Mouse (Mus musculus): Measurements from ENCODE around the gene Prokr2. TPM values are rescaled to one million over a fixed set of nuclear protein-coding genes. Genes with fewer than 3 reads are reported as not detected.
A peak's percentile ranks its signal among the peaks of the same experiment; 100 is the strongest.
"Not testable (repeated sequence)": the region's sequence is repeated elsewhere in the genome, so short reads cannot be mapped to it uniquely, and the experiment has no call there.

Prokr2 gene
- total RNA-seq, 4 experiments from 2014 or later: 1.4 to 2.8 (median 2.0) TPM

GRCm38 (mm10) chr2:132340350-132340749 lies 44.9 kb downstream of the Prokr2 start:
- no peak for DNase-seq (ENCODE audit: low spot score in 2 of 2)

- DNase-seq (ENCODE audit: low spot score in 2 of 2): no peak
These were observed 48.0 kb downstream of the Prokr2 start for GRCm38 (mm10) chr2:132337202-132337601.

- DNase-seq (ENCODE audit: low spot score in 2 of 2): no peak
These were observed 61.7 kb downstream of the Prokr2 start for GRCm38 (mm10) chr2:132323541-132323940.

GRCm38 (mm10) chr2:132320516-132320915 lies 64.7 kb downstream of the Prokr2 start:
- DNase-seq (ENCODE audit: low spot score in 2 of 2): no peak

GRCm38 (mm10) chr2:132317178-132317577 lies 68.1 kb downstream of the Prokr2 start:
- no peak for DNase-seq (ENCODE audit: low spot score in 2 of 2)

- peak in 1 of 2 experiments; percentile 42 for DNase-seq (ENCODE audit: low spot score in 2 of 2)
These were observed 69.0 kb downstream of the Prokr2 start for GRCm38 (mm10) chr2:132316041-132316808.

- DNase-seq (ENCODE audit: low spot score in 2 of 2): not testable (repeated sequence)
These were observed 71.2 kb downstream of the Prokr2 start for GRCm38 (mm10) chr2:132314057-132314456.

GRCm38 (mm10) chr2:132313568-132313967 lies 71.7 kb downstream of the Prokr2 start:
- no peak for DNase-seq (ENCODE audit: low spot score in 2 of 2)

- no peak for DNase-seq (ENCODE audit: low spot score in 2 of 2)
These were observed 72.6 kb downstream of the Prokr2 start for GRCm38 (mm10) chr2:132312616-132313015.

GRCm38 (mm10) chr2:132309398-132309930 lies 75.8 kb downstream of the Prokr2 start:
- DNase-seq (ENCODE audit: low spot score in 2 of 2): no peak

GRCm38 (mm10) chr2:132308829-132309228 lies 76.4 kb downstream of the Prokr2 start:
- DNase-seq (ENCODE audit: low spot score in 2 of 2): no peak

GRCm38 (mm10) chr2:132307213-132307843 lies 77.9 kb downstream of the Prokr2 start:
- DNase-seq (ENCODE audit: low spot score in 2 of 2): no peak

GRCm38 (mm10) chr2:132305988-132306387 lies 79.3 kb downstream of the Prokr2 start:
- no peak for DNase-seq (ENCODE audit: low spot score in 2 of 2)

GRCm38 (mm10) chr2:132305165-132305564 lies 80.1 kb downstream of the Prokr2 start:
- no peak for DNase-seq (ENCODE audit: low spot score in 2 of 2)

GRCm38 (mm10) chr2:132301436-132301835 lies 83.8 kb downstream of the Prokr2 start:
- DNase-seq (ENCODE audit: low spot score in 2 of 2): no peak

- no peak for DNase-seq (ENCODE audit: low spot score in 2 of 2)
These were observed 87.0 kb downstream of the Prokr2 start for GRCm38 (mm10) chr2:132298250-132298649.

- DNase-seq (ENCODE audit: low spot score in 2 of 2): no peak
These were observed 91.4 kb downstream of the Prokr2 start for GRCm38 (mm10) chr2:132293694-132294450.

GRCm38 (mm10) chr2:132292083-132292482 lies 93.2 kb downstream of the Prokr2 start:
- DNase-seq (ENCODE audit: low spot score in 2 of 2): peak in 1 of 2 experiments; percentile 66

- no peak for DNase-seq (ENCODE audit: low spot score in 2 of 2)
These were observed 94.0 kb downstream of the Prokr2 start for GRCm38 (mm10) chr2:132291265-132291664.

- DNase-seq (ENCODE audit: low spot score in 2 of 2): no peak
These were observed 94.4 kb downstream of the Prokr2 start for GRCm38 (mm10) chr2:132290808-132291207.

GRCm38 (mm10) chr2:132289213-132289612 lies 96.0 kb downstream of the Prokr2 start:
- not testable (repeated sequence) for DNase-seq (ENCODE audit: low spot score in 2 of 2)
